8 mouse cellular contexts compared by ENCODE assay signal in genomic region chr4:132843705-132844071, GRCm38 (mm10). TPM values are rescaled to one million over a fixed set of nuclear protein-coding genes. Genes with fewer than 3 reads are reported as not detected.
DNase-seq lines count a peak whose midpoint lies in the region; ATAC-seq and TF ChIP-seq lines count a peak whose summit lies in the region.

No protein-coding gene starts in this region.

- peak overlapping the region; percentile 91 for H3K4me3 ChIP-seq in heart, embryonic 13.5 days
- H3K4me3 ChIP-seq in bone marrow macrophage, adult 2 months (ENCODE audit: insufficient read depth, low read length): peak overlapping the region; percentile 99; the same call in 1 of the 2 replicates
- peak overlapping the region; percentile 93 for H3K4me3 ChIP-seq in hindbrain, embryonic 13.5 days
- peak overlapping the region; percentile 92; the same call in 1 of the 2 replicates for H3K4me3 ChIP-seq in midbrain, embryonic 11.5 days (ENCODE audit: low read depth, low read length)

- H3K36me3 ChIP-seq in heart, embryonic 13.5 days: peaks cover 35% of the 10 kb centered on the region
- H3K36me3 ChIP-seq in hindbrain, embryonic 13.5 days: peaks cover 31% of the 10 kb centered on the region
- H3K36me3 ChIP-seq in midbrain, embryonic 11.5 days (ENCODE audit: control insufficient read depth, insufficient read depth, low read length): peaks cover 5% of the 10 kb centered on the region

- no peaks in the 10 kb centered on the region for H3K9me3 ChIP-seq in heart, embryonic 13.5 days
- no peaks in the 10 kb centered on the region for H3K9me3 ChIP-seq in hindbrain, embryonic 13.5 days
- H3K9me3 ChIP-seq in midbrain, embryonic 11.5 days (ENCODE audit: control insufficient read depth, low read length): no peaks in the 10 kb centered on the region

- DNase-seq in heart, adult 11 months: no peak
- DNase-seq in midbrain, embryonic 11.5 days (ENCODE audit: low spot score, missing footprints): no peak
- DNase-seq in natural killer cell, adult 2 months (ENCODE audit: low spot score in 2 of 2): no peak
- no peak for DNase-seq in kidney, postnatal 36 days
- no peak for DNase-seq in cerebellum, adult 18-20 months

- H3K9ac ChIP-seq in heart, embryonic 13.5 days: peak overlapping the region; percentile 99
- H3K9ac ChIP-seq in hindbrain, embryonic 13.5 days: peak overlapping the region; percentile 94
- peak overlapping the region; percentile 96 for H3K9ac ChIP-seq in midbrain, embryonic 11.5 days (ENCODE audit: low read length)

- TF ChIP-seq POLR2A in bone marrow macrophage, adult 2 months (IDR thresholded peaks at IDR 0.05; ENCODE audit: borderline replicate concordance, low read depth, low read length): no peak

- peak overlapping the region; percentile 74 for H3K27ac ChIP-seq in heart, embryonic 13.5 days (replicated peaks)
- H3K27ac ChIP-seq in bone marrow macrophage, adult 2 months (ENCODE audit: insufficient read depth, low read depth, low read length): peak overlapping the region; percentile 46; the same call in 1 of the 2 replicates
- peak overlapping the region; percentile 87 for H3K27ac ChIP-seq in hindbrain, embryonic 13.5 days
- peak overlapping the region; percentile 62 for H3K27ac ChIP-seq in midbrain, embryonic 11.5 days (ENCODE audit: low read depth, low read length)

- 87% methylated on average over 1 of the region's 1 CpGs for WGBS in heart, embryonic 13.5 days
- 95% methylated on average over 1 of the region's 1 CpGs for whole genome bisulfite sequencing in hindbrain, embryonic 13.5 days
- WGBS in midbrain, embryonic 11.5 days: 84% methylated on average over 1 of the region's 1 CpGs

- H3K27me3 ChIP-seq in heart, embryonic 13.5 days (replicated peaks): no peaks in the 10 kb centered on the region
- H3K27me3 ChIP-seq in hindbrain, embryonic 13.5 days: no peaks in the 10 kb centered on the region
- H3K27me3 ChIP-seq in midbrain, embryonic 11.5 days (ENCODE audit: control insufficient read depth, insufficient read depth, low read length): no peaks in the 10 kb centered on the region

- H3K4me2 ChIP-seq in heart, embryonic 13.5 days: peak overlapping the region; percentile 89
- H3K4me2 ChIP-seq in hindbrain, embryonic 13.5 days: peak overlapping the region; percentile 77
- peak overlapping the region; percentile 57 for H3K4me2 ChIP-seq in midbrain, embryonic 11.5 days

- no peak for TF ChIP-seq CTCF in bone marrow macrophage, adult 2 months (IDR thresholded peaks at IDR 0.05; ENCODE audit: low read depth, low read length)

- ATAC-seq in heart, embryonic 13.5 days (ENCODE audit: extremely low read depth, insufficient number of reproducible peaks, low FRiP score, low TSS enrichment): no peak
- ATAC-seq in hindbrain, embryonic 13.5 days (ENCODE audit: low FRiP score): no peak
- ATAC-seq in midbrain, embryonic 11.5 days (ENCODE audit: low FRiP score): no peak

- H3K4me1 ChIP-seq in heart, embryonic 13.5 days: peaks cover 20% of the 10 kb centered on the region
- peaks cover 9% of the 10 kb centered on the region for H3K4me1 ChIP-seq in bone marrow macrophage, adult 2 months (ENCODE audit: control insufficient read depth, insufficient read depth, low read length)
- peaks cover 17% of the 10 kb centered on the region for H3K4me1 ChIP-seq in hindbrain, embryonic 13.5 days (replicated peaks)
- peaks cover 7% of the 10 kb centered on the region; the same call in 1 of the 2 replicates for H3K4me1 ChIP-seq in midbrain, embryonic 11.5 days (ENCODE audit: control insufficient read depth, insufficient read depth, low read length)

RNA-seq across cellular contexts. Expression of gene Ppp1r8, which starts 0.7 kb away (rescaled TPM):
- 30.1 and 32.8 TPM in 2 replicates for polyA plus RNA-seq in heart, embryonic 13.5 days (2015; fragmentation: Nextera tagmentation; extraction: Ambion mirVana)
- 24.3 and 28.5 TPM in 2 replicates for polyA plus RNA-seq in bone marrow macrophage, adult 2 months (2012; ENCODE audit: insufficient read depth, insufficient read length, missing spikeins)
- polyA plus RNA-seq in hindbrain, embryonic 13.5 days (2015; fragmentation: Nextera tagmentation; extraction: Ambion mirVana): 48.5 and 50.9 TPM in 2 replicates
- polyA plus RNA-seq in midbrain, embryonic 11.5 days (2014; fragmentation: Nextera tagmentation; extraction: Ambion mirVana): 118 and 119 TPM in 2 replicates

RNA-seq across cellular contexts. Expression of gene Stx12, which starts 40.6 kb away (rescaled TPM):
- polyA plus RNA-seq in heart, embryonic 13.5 days (2015; fragmentation: Nextera tagmentation; extraction: Ambion mirVana): 50.5 and 57.0 TPM in 2 replicates
- polyA plus RNA-seq in bone marrow macrophage, adult 2 months (2012; ENCODE audit: insufficient read depth, insufficient read length, missing spikeins): 78.3 and 87.6 TPM in 2 replicates
- polyA plus RNA-seq in hindbrain, embryonic 13.5 days (2015; fragmentation: Nextera tagmentation; extraction: Ambion mirVana): 141 and 144 TPM in 2 replicates
- 96.4 and 99.8 TPM in 2 replicates for polyA plus RNA-seq in midbrain, embryonic 11.5 days (2014; fragmentation: Nextera tagmentation; extraction: Ambion mirVana)

RNA-seq across cellular contexts. Expression of gene Themis2, which starts 47.5 kb away (rescaled TPM):
- 1.1 TPM in 2 replicates for polyA plus RNA-seq in heart, embryonic 13.5 days (2015; fragmentation: Nextera tagmentation; extraction: Ambion mirVana)
- polyA plus RNA-seq in bone marrow macrophage, adult 2 months (2012; ENCODE audit: insufficient read depth, insufficient read length, missing spikeins): 132 and 141 TPM in 2 replicates
- polyA plus RNA-seq in hindbrain, embryonic 13.5 days (2015; fragmentation: Nextera tagmentation; extraction: Ambion mirVana): 0.70 and 0.77 TPM in 2 replicates
- polyA plus RNA-seq in midbrain, embryonic 11.5 days (2014; fragmentation: Nextera tagmentation; extraction: Ambion mirVana): 1.1 TPM in 2 replicates

Comparison
In these comparisons a context has a peak if more than half of its experiments do, and no peak if none do; other contexts are left out.
1. RNA of gene Themis2, which starts 47.5 kb away (polyA plus RNA-seq): 132 to 141 TPM in bone marrow macrophage, adult 2 months; 1.1 TPM in heart, embryonic 13.5 days, 1.1 TPM in midbrain, embryonic 11.5 days and 0.70 to 0.77 TPM in hindbrain, embryonic 13.5 days; every median in the first group is over 10 times any median in the second.
2. Peak in every context shown above with its lines, with median percentiles within 50 percentile points of each other: H3K27ac ChIP-seq, H3K4me2 ChIP-seq, H3K4me3 ChIP-seq and H3K9ac ChIP-seq.